Mouse (Mus musculus) layer of hippocampus, postnatal 25 days (tissue): ENCODE results near the gene Ccnk. TPM values are rescaled to one million over a fixed set of nuclear protein-coding genes. Genes with fewer than 3 reads are reported as not detected.

ENCODE experiments used
- DNase-seq, 2 experiments: peaks; one replicate each; pipeline ENCODE4 v3.0.0; 2022; ENCODE audit warnings: mixed read lengths in 2 of 2, low spot score in 1 of 2; ENCODE audit errors: extremely low spot score in 1 of 2
- total RNA-seq, 2 experiments: library from RNA; stranded (reverse); gene quantifications; 2 replicates each; pipeline ENCODE4 v1.2.3; 2021

Ccnk gene
- total RNA-seq, 2 experiments from 2014 or later = 25.6 to 33.7 TPM

- DNase-seq = no peak
These were observed 62.2 kb downstream of the Ccnk start for GRCm38 (mm10) chr12:108241626-108242025.

- no peak for DNase-seq
These were observed 62.9 kb downstream of the Ccnk start for GRCm38 (mm10) chr12:108242243-108242745.

DNA sequence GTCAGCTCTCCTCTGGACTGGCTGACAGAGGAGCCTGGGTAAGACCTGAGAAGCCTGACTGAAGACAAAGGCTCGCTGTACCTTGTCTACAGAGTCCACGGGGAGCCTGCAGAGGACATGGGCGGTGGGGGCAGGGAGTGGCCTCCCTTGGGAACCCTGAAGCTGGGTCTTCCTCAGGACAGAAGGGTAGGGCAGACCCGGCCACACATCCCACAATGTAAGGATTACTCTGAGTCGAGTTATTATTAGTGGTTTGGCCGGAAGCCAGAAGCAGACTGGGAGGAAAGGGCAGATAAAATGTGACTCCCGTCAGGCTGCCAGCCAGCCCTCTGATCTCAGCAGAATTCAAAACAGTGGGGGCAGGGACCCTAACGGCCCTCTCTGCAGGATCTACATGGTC, 65.4 kb downstream of the Ccnk start:
- DNase-seq = no peak

DNA sequence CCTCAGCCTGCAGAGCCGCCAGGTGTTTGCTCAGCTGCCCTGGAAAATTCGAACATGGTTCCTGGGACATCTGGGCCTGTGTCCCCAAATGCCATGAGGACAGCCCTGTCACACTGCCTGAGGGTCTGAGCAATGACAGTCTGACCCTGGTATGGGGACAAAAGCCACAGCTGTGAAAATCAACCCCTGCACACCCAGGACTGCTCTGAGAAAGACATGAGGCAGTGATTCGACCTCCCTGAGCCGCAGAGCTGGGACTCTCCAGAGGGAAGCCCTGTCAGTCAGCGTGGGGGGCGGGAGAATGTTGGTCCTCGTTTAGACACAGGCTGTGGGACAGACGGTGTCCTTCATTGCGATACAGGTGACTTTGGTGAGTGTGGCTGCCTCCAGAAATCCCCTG, 66.2 kb downstream of the Ccnk start:
- no peak for DNase-seq

DNA sequence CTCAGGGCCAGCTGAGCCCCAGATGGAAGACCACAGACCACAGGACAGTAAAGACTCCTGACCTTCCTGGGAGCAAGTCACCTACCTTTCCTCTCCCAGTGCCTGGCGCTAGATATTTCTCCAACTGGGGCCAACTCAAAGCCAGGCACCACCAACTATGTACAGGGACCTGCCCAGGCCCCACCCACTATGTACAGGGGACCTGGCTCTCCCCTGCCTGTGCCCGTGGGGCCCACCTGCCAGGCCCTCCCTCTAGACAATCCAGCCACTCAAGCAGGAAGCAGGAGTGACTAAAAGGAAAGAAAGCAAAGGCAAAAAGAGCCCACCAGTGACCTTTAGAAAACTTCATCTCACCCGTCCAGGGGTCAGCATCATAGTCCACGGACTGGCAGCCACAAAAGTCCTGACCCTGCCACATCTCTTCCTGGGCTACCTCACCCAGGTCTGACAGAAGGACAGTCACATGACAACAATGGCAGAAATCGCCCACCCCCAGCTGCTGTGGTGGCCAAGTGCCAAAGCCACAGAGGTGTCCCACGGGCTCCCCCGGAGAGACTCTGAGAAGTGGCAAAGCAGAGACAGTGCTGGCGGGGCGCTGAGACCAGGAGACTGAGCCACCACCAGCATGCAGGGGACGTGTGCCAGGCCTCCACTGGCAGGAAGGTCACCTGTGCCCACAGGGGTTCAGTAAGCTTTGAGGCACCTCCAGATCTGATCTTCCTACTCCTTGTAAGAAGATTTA, 67.6 kb downstream of the Ccnk start:
- DNase-seq = no peak

DNA sequence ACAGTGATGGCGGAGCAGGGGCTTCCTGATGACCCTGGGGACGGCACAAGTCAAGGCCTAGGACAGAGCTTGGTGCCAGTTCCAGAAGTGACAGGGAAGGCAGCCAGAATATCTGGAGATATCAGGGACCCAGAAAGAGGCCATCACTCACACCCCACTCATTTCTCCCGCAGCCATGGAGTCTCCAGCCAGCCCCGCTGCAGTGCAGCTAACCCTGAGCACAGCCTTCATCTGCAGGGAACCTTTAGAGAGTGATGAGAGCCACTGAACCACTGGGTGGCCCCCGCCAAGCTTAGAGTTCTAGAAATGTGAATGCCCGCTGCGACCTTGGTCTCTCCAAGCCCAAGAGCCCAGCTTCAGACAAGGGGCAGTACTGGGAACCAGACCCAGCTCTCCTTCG, 69.6 kb downstream of the Ccnk start:
- no peak for DNase-seq

DNA sequence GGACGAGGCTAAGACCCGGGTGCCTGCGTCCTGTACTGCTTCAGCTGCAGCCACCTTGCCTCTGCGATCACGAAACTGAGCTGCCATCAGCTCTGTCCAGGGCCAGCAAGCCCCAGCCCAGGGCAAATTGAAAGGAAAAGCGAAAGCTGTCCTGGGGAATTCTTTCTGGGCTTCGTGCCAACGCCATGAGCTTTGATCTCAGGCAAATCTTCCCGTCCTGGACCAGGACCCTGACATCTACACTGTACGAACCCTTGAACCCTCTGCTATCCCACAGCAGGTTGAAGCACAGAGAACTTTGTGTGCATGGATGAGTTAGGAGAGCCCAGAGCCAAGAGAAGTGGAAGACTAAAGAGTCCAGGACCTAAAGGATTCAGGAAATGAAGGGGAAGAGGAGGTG, 70.1 kb downstream of the Ccnk start:
- no peak for DNase-seq

GRCm38 (mm10) chr12:108251034-108251792, 71.8 kb downstream of the Ccnk start:
- DNase-seq = no peak

GRCm38 (mm10) chr12:108251825-108252542, 72.6 kb downstream of the Ccnk start:
- no peak for DNase-seq

Other genes with a start within 250 kb of the Ccnk start
- gene Bcl11b, start 176.0 kb upstream of the Ccnk start, total RNA-seq = 100 to 1,000 TPM; 131 to 149 TPM
- 100 to 1,000 TPM; 127 to 136 TPM for gene Setd3, start 265 bp upstream of the Ccnk start, total RNA-seq
- gene Ccdc85c, start 95.8 kb downstream of the Ccnk start, total RNA-seq = 10 to 100 TPM; 66.6 to 71.3 TPM
- 1 to 10 TPM; 5.0 to 5.1 TPM for gene Hhipl1, start 126.7 kb downstream of the Ccnk start, total RNA-seq
- 100 to 1,000 TPM; 172 to 174 TPM for gene Cyp46a1, start 154.8 kb downstream of the Ccnk start, total RNA-seq
- 10 to 100 TPM; 48.3 to 49.7 TPM for gene Eml1, start 191.4 kb downstream of the Ccnk start, total RNA-seq